Mouse (Mus musculus): ENCODE measurements around the gene C530025M09Rik. TPM values are rescaled to one million over a fixed set of nuclear protein-coding genes. Genes with fewer than 3 reads are reported as not detected.

C530025M09Rik gene
- total RNA-seq, 2 experiments from 2014 or later: 1.2 to 1.3 TPM

DNA sequence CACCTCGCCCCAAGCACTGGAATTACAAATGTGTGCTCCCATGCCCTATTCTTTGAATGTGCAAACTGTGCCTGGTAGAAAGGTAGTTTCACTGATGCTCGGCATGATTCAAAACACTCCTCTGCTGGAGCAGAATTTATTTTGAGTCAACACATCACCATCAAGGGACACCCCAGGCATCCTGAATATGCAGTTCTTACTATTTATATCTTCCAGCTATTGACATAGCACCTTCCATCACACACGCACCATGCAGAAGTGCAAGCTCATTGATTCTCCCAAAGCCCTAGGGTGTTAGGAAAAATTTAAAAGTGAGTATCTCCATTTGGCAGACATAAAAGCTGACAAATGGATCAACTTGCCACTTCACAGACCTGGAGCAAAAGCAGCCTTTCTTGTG lies 12.6 kb downstream of the C530025M09Rik start:
- no peak for DNase-seq (ENCODE audit: extremely low spot score in 1 of 2, low spot score in 2 of 2)
- intact Hi-C loops (cut with DNase I): no loop called here

DNA sequence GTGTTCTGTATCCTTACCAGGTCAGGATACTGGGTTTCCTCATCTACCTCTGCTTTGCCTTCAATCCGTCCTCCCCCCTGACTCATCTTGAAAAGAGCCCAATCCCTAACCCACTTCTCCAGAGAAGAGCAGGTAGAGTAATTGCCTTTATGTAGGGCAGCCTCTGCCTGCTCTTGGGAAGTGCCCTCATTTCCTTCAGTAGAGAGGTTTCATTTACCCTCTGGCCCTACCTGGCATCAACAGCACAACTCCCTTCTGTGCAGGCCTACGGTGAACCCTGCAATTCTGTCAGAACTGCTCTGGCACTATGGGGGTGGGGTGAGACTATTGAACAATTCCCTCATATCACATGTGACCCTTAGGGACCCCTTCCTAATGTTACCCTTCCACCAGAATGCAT lies 18.1 kb downstream of the C530025M09Rik start:
- no peak for DNase-seq (ENCODE audit: extremely low spot score in 1 of 2, low spot score in 2 of 2)
- intact Hi-C loops (cut with DNase I): no loop called here

DNA sequence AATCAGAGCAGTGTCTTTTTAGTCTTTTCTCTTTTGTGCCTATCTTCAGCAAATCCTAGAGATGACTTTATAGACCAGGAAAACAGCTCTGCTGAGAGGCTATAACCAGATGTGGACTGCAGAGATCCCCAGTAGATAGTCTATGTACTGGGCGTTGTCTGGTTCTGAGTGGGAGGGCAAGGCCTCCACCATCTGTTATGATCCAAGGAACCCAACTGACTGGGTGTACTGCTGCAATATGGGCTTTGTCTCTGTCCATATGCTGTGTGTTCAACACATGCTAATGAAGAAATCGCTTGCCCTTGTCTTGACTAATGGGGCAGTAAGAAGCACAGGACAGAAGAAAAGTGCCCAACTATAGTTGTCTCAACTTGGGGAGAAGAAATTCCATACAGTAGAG lies 25.8 kb downstream of the C530025M09Rik start:
- intact Hi-C loops (cut with DNase I): no loop called here
- DNase-seq (ENCODE audit: extremely low spot score in 1 of 2, low spot score in 2 of 2): no peak

DNA sequence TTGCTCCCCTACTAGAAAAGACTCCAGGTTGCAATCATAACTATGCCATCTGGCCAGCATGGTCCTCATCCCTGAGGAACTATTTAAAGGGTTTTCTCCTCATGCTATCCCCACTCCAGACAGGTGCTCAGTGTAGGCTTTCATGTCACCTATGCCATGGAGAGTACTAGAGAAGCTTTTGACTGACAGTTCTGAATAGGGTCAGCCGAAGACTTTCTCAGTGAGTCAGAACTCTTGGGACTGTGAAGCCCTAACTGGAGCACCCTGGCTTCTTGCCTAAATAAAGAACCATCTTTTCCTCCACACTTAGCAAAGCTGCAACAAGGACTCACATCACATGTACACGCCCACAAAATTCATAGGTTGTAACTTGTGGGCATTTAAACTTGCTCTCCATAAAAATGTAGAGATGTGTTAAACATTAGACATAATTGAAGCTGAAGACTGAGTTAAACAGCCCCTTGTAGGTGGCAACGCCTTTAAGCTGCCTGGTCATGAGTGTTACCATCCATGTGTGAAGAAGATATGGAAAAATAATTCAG lies 26.3 kb downstream of the C530025M09Rik start:
- intact Hi-C loops (cut with DNase I): no loop called here
- no peak for DNase-seq (ENCODE audit: extremely low spot score in 1 of 2, low spot score in 2 of 2)

DNA sequence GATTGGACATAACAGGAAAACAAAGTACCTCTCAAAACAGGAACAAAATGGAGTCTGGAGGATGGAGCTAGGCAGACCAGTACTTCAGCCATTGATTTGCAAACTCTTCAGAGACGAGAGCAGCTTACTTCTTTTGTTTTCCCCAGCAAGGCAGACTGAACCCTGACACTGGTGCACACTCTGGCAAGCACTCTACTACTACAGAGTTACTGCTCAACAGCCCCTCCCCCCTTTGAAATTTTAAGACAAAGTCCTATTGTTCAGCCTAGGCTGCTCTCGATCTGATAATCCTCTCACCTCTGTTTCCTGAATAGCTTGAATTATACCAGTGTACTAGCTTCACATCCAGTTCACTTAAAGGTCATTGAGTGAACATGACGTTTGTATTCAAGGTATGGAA lies 32.4 kb downstream of the C530025M09Rik start:
- DNase-seq (ENCODE audit: extremely low spot score in 1 of 2, low spot score in 2 of 2): no peak
- intact Hi-C loops (cut with DNase I): no loop called here

Other genes with a start within 250 kb of the C530025M09Rik start
- 10 to 100 TPM; 58.7 to 65.8 TPM for gene Syndig1, start 2.0 kb downstream of the C530025M09Rik start, total RNA-seq (2021)